Mouse (Mus musculus) E14TG2a.4 (cell line): ENCODE data around the gene Scd4.
"Not testable (repeated sequence)": the region's sequence is repeated elsewhere in the genome, so short reads cannot be mapped to it uniquely, and the experiment has no call there.

ENCODE experiments used
- CTCF ChIP-seq: conservative IDR thresholded peaks from 2 replicates; pipeline ENCODE4 v1.5.1; 2014; ENCODE audit warnings: low read length
- NANOG ChIP-seq: IDR thresholded peaks from 2 replicates; pipeline ENCODE4 v1.6.1; 2014; ENCODE audit warnings: borderline replicate concordance, low read length, mixed read lengths
- POU5F1 ChIP-seq: IDR thresholded peaks from 2 replicates; pipeline ENCODE4 v1.6.1; 2014; ENCODE audit warnings: low read length, borderline replicate concordance

- not testable (repeated sequence) for TF ChIP-seq CTCF, POU5F1, NANOG
These were observed 34.2 kb downstream of the Scd4 start for GRCm38 (mm10) chr19:44367076-44367475.
